Mouse (Mus musculus) left cerebral cortex, adult 2 months (tissue): ENCODE measurements around the gene Cisd1. TPM values are rescaled to one million over a fixed set of nuclear protein-coding genes. Genes with fewer than 3 reads are reported as not detected.
"Not testable (repeated sequence)": the region's sequence is repeated elsewhere in the genome, so short reads cannot be mapped to it uniquely, and the experiment has no call there.

Experiments used
- DNase-seq, 2 experiments: peaks; one replicate each; pipeline ENCODE4 v3.0.0; 2021 to 2022; ENCODE audit warnings: low spot score in 2 of 2, mixed read lengths in 1 of 2; ENCODE audit errors: extremely low spot score in 1 of 2
- H3K27ac ChIP-seq: fragments of 200-600 bp; 2 replicates; pipeline ENCODE4 v1.8.1; 2022
- H3K4me3 ChIP-seq: fragments of 200-600 bp; 2 replicates; pipeline ENCODE4 v1.8.1; 2022
- CTCF ChIP-seq: fragments of 200-600 bp; IDR thresholded peaks from 2 replicates; pipeline ENCODE4 v1.8.1; 2022; ENCODE audit warnings: antibody characterized with exemption, mild to moderate bottlenecking, moderate library complexity
- intact Hi-C: fragments of 180-260 bp; cut with DNase I; formaldehyde crosslinking; loops from one replicate; pipeline ENCODE4 v1.15.1; 2025
- long read RNA-seq, 2 experiments: library from polyadenylated mRNA; stranded (forward); transcript quantifications; one replicate each; pipeline ENCODE4 v2.0.0; 2021; ENCODE audit warnings: borderline mapping rate in 2 of 2
- total RNA-seq, 2 experiments: library from RNA; stranded (reverse); gene quantifications; 2 replicates each; pipeline ENCODE4 v1.2.3; 2021

Cisd1 gene
- 100 to 1,000 TPM; 119 to 131 TPM for total RNA-seq
- long read RNA-seq, experiment 1, transcript Cisd1-201 (3 exons, 1,084 nt): major isoform, 84 of 87 reads
- long read RNA-seq, experiment 1, partial matches to known transcripts: 1 of 87 reads
- long read RNA-seq, experiment 1, other reads (novel, unspliced or antisense): 2 of 87 reads
- long read RNA-seq, experiment 2, transcript Cisd1-201 (3 exons, 1,084 nt): major isoform, 70 of 71 reads
- long read RNA-seq, experiment 2, partial matches to known transcripts: 0 of 71 reads
- long read RNA-seq, experiment 2, other reads (novel, unspliced or antisense): 1 of 71 reads

- TF ChIP-seq CTCF: no peak
- peak within 1 kb of the TSS; percentile 77 for H3K4me3 ChIP-seq
- DNase-seq: peak; percentile 94 to 95
- intact Hi-C loops: no loop called here
- H3K27ac ChIP-seq: peak within 1 kb of the TSS; percentile 97
Observed at GRCm38 (mm10) chr10:71344579-71345143, at the start of gene Cisd1. Cisd1 (minus strand) TSS chr10:71344954.

- TF ChIP-seq CTCF: no peak
- DNase-seq: no peak
- intact Hi-C loops: no loop called here
- Histone ChIP-seq H3K27ac (no peak overlapping the region), H3K4me3 (no peak overlapping the region)
Observed at GRCm38 (mm10) chr10:71389311-71389710, 44.6 kb upstream of the Cisd1 start.

- no peak overlapping the region for H3K4me3 ChIP-seq
- no peak for DNase-seq
- no peak overlapping the region for H3K27ac ChIP-seq
- intact Hi-C loops: no loop called here
- TF ChIP-seq CTCF: no peak
Observed at GRCm38 (mm10) chr10:71384159-71385044, 39.6 kb upstream of the Cisd1 start.

GRCm38 (mm10) chr10:71383552-71383924 is 38.8 kb upstream of the Cisd1 start:
- intact Hi-C loops, DNase-seq, H3K4me3 ChIP-seq, H3K27ac ChIP-seq: not testable (repeated sequence)

GRCm38 (mm10) chr10:71382858-71383551 is 38.3 kb upstream of the Cisd1 start:
- Histone ChIP-seq H3K4me3 (no peak overlapping the region), H3K27ac (no peak overlapping the region)
- DNase-seq: no peak
- intact Hi-C loops: no loop called here
- no peak for TF ChIP-seq CTCF

- Histone ChIP-seq H3K4me3 (no peak overlapping the region), H3K27ac (no peak overlapping the region)
- intact Hi-C loops: no loop called here
- DNase-seq: no peak
- no peak for TF ChIP-seq CTCF
Observed at GRCm38 (mm10) chr10:71382109-71382508, 37.4 kb upstream of the Cisd1 start.

- intact Hi-C loops: no loop called here
- no peak for TF ChIP-seq CTCF
- H3K27ac ChIP-seq: no peak overlapping the region
- DNase-seq: no peak
- H3K4me3 ChIP-seq: no peak overlapping the region
Observed at GRCm38 (mm10) chr10:71381471-71382033, 36.8 kb upstream of the Cisd1 start.

GRCm38 (mm10) chr10:71380406-71380805 is 35.7 kb upstream of the Cisd1 start:
- no peak overlapping the region for H3K4me3 ChIP-seq
- TF ChIP-seq CTCF: no peak
- H3K27ac ChIP-seq: no peak overlapping the region
- peak in 1 of 2 experiments; percentile 54 for DNase-seq
- intact Hi-C loops: no loop called here

GRCm38 (mm10) chr10:71376014-71376413 is 31.3 kb upstream of the Cisd1 start:
- no peak overlapping the region for H3K4me3 ChIP-seq
- TF ChIP-seq CTCF: no peak
- no peak overlapping the region for H3K27ac ChIP-seq
- no peak for DNase-seq
- intact Hi-C loops: no loop called here

GRCm38 (mm10) chr10:71373706-71374105 is 29.0 kb upstream of the Cisd1 start:
- Histone ChIP-seq H3K4me3 (no peak overlapping the region), H3K27ac (no peak overlapping the region)
- no peak for TF ChIP-seq CTCF
- no peak for DNase-seq
- intact Hi-C loops: loop anchor here (2.0 kb wide), 1 partner anchor 23 kb away; no protein-coding TSS in a partner anchor

- DNase-seq: peak in 1 of 2 experiments; percentile 42
- H3K27ac ChIP-seq: no peak overlapping the region; the same call in 1 of the 2 replicates
- no peak overlapping the region for H3K4me3 ChIP-seq
- intact Hi-C loops: loop anchor here (2.0 kb wide), 1 partner anchor 21 kb away; no protein-coding TSS in a partner anchor
- TF ChIP-seq CTCF: no peak
Observed at GRCm38 (mm10) chr10:71371881-71372280, 27.1 kb upstream of the Cisd1 start.
